Mouse (Mus musculus) adrenal gland (tissue): ENCODE data around the gene Dcaf5.

ENCODE experiments used
- intact Hi-C: fragments of 180-260 bp; cut with DNase I; formaldehyde crosslinking; loops from one replicate; pipeline ENCODE4 v1.15.1; 2025
- microRNA-seq, 2 experiments: library from miRNA; unstranded; fragments of <30 nt; microRNA quantifications; one replicate each; pipeline ENCODE4; 2019

Dcaf5 gene

DNA sequence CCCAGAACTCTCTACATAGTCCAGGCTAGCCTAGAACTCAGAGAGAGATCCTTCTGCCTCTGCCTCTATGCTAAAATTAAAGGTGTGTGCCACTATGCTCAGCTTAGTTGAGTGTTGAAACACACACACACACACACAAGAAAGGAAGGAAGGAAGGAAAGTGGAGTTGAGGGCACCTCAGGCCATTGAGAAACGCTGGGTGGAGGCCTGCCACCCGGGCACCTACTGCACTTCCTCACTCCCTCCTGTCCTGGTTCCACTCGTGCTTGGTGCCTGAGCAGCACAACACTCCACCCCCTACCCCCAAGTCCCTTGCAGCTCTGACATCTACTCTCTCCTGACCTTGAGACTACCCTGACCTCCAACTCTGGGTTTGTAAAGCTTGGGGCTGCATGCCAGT lies 146.7 kb downstream of the Dcaf5 start:
- intact Hi-C loops, result no loop called here

GRCm38 (mm10) chr12:80285890-80286289 lies 150.5 kb downstream of the Dcaf5 start:
- intact Hi-C loops, result no loop called here

Small RNAs within 50 kb of the gene (microRNA-seq; reads per million reads assigned to microRNA genes)
- 292 to 416 reads per million in 2 experiments for gene Mir1843a
